Mouse (Mus musculus): ENCODE measurements around the gene Sp100.

The Sp100 gene

DNA sequence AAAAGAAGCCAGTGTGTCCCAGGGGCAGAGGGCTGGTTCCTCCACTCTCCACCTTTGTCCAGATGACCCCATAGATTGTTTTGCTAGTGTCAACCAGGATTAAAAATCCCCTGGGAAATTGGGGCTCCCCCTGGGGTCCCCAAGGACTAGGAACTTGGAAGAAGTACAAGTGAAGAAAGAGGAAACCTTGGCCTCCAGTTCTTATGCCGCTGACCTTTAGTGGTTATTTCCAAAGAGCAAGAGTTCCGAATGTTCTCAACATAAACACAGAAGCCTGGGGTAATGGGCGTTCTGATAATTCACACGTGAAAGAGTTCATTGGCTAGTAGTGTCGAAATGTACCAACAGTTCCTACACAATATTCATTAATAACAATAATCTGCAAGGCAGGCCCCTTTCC is 96.7 kb downstream of the Sp100 start:
- DNase-seq (ENCODE audit: low read depth, low spot score): no peak

DNA sequence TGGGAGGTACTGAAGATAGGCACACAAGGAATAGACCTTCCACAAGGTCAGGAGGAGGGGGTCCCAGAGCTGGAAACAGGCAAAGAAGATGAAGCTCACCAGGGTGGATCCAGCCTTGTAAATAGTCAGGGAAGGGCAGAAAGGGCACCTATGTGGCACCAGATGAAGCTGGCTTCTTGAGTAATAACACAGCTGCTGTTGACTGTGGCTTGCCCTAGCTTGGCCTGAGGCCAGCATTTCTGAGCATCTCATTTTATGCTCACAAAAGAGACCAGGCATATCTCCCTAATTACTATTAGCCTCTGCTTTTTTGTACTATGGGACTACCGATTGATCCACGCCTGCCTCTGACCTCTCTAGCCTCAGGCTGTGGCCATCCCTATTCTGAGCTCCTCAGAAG is 100.0 kb downstream of the Sp100 start:
- DNase-seq (ENCODE audit: low read depth, low spot score): no peak

DNA sequence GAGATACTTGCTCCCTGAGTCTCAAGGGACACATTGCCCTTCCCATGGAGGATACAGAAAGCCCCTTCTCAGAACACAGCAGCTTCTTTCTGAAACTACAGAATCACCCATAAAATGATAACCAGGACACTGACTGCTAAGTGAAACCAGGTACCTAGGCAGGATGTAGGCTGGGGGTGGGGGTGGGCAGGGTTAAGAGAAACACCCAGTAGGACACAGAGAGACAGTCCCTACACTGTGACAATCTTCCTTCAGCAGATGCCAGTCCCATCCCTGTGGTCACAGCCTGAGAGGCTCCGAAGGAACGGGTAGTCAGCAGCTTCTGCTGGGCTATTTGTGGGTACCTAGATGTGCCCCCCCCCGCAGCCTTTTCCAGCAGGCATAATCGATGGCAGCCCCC is 100.9 kb downstream of the Sp100 start:
- no peak for DNase-seq (ENCODE audit: low read depth, low spot score)

DNA sequence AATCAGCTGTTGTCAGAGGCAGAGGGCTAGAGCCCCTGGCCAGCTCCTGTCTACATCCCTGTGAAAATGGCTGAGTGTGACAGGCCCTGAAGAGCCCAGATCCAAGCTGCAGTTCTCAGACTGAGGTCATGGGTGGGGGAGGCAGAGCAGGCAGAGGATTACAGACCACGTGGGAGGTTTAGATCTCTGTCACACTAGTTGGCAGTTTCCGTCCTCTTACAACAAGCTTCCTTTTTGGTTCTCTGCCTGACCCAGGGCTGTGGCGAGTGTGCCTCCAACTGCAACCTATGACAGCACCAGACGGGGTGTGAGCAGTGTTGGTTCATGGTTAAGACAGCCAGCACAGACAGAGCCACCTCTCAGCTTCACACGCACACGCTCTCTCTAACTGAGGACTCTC is 101.7 kb downstream of the Sp100 start:
- peak; percentile 37 for DNase-seq (ENCODE audit: low read depth, low spot score)

GRCm38 (mm10) chr1:85751932-85752680 is 102.3 kb downstream of the Sp100 start:
- no peak for DNase-seq (ENCODE audit: low read depth, low spot score)

- DNase-seq (ENCODE audit: low read depth, low spot score): no peak
These were observed 107.9 kb downstream of the Sp100 start for GRCm38 (mm10) chr1:85757531-85758230.

GRCm38 (mm10) chr1:85758231-85758968 is 108.6 kb downstream of the Sp100 start:
- DNase-seq (ENCODE audit: low read depth, low spot score): no peak

DNA sequence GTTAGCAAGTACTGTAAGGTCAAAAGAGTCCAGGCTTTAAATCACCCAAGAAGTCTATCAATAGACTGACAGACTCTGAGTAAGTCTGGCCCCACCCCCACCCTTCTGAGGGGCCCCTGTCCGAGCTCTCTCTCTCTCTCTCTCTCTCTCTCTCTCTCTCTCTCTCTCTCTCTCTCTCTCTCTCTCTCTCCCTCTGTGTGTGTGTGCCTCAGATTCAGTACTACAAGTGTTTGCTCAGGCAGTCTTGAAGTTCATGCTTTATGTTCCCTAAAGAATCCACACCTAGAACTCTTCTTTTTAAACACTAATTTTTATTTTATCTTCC is 109.1 kb downstream of the Sp100 start:
- DNase-seq (ENCODE audit: low read depth, low spot score): no peak

Data from retina, postnatal 7 days (tissue).